Comparison of ENCODE assay signal across 13 mouse cellular contexts in the genomic region with DNA sequence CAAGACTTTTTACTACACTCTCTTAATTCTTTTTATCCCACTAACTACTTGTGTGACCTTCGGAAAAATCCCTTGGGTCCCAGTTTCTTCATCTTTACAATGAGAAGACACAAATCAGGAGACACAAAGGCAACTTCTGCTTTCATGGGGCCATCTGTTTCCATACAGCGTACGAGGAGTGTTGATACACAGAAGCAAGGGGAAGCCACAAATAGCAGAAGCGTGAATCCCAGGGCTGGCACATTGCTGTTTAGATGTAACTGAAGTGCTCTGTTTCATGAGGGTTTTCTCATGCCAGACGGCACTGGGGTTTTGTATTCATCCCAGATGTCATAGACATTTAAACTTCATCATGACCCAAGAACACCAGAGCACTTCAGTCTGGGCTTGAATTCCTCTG. TPM values are rescaled to one million over a fixed set of nuclear protein-coding genes. Genes with fewer than 3 reads are reported as not detected.
"Had no signal": no experiment of that assay in that cellular context is flagged by ENCODE, and none has a peak within 500 bp of the region (broad histone marks: within the 10 kb centered on the region; RNA-seq: fewer than 3 reads in every experiment).

No protein-coding gene starts in this region.

- H3K9me3 ChIP-seq: kidney, embryonic 15.5 days; limb, embryonic 10.5 days; liver, embryonic 12.5 days; lung, embryonic 15.5 days; midbrain, embryonic 13.5 days; stomach, embryonic 15.5 days had no signal

- H3K9ac ChIP-seq: kidney, embryonic 15.5 days; liver, embryonic 12.5 days; lung, embryonic 15.5 days; midbrain, embryonic 13.5 days; stomach, embryonic 15.5 days had no signal

- DNase-seq: kidney, adult 2 months; kidney, postnatal 14 days; lung, postnatal 14 days; right cerebral cortex, postnatal 14 days; thymus, postnatal 4 days had no signal

- H3K36me3 ChIP-seq: kidney, embryonic 15.5 days; limb, embryonic 10.5 days; liver, embryonic 12.5 days; lung, embryonic 15.5 days; midbrain, embryonic 13.5 days; stomach, embryonic 15.5 days had no signal

- H3K27ac ChIP-seq: kidney, embryonic 15.5 days; limb, embryonic 10.5 days; liver, embryonic 12.5 days; lung, embryonic 15.5 days; macrophage; midbrain, embryonic 13.5 days; stomach, embryonic 15.5 days had no signal

- H3K4me2 ChIP-seq: kidney, embryonic 15.5 days; liver, embryonic 12.5 days; lung, embryonic 15.5 days; midbrain, embryonic 13.5 days; stomach, embryonic 15.5 days had no signal

- H3K4me3 ChIP-seq: kidney, embryonic 15.5 days; limb, embryonic 10.5 days; liver, embryonic 12.5 days; lung, embryonic 15.5 days; midbrain, embryonic 13.5 days; stomach, embryonic 15.5 days had no signal

- ATAC-seq: liver, embryonic 12.5 days; midbrain, embryonic 13.5 days had no signal

- H3K4me1 ChIP-seq: kidney, embryonic 15.5 days; limb, embryonic 10.5 days; liver, embryonic 12.5 days; lung, embryonic 15.5 days; midbrain, embryonic 13.5 days; stomach, embryonic 15.5 days had no signal

- H3K27me3 ChIP-seq: kidney, embryonic 15.5 days; liver, embryonic 12.5 days; lung, embryonic 15.5 days; midbrain, embryonic 13.5 days; stomach, embryonic 15.5 days had no signal

RNA-seq across cellular contexts. Expression of a gene that starts 49.0 kb away (rescaled TPM):
- polyA plus RNA-seq: macrophage; testis, adult 2 months had no signal
